Mouse (Mus musculus): ENCODE measurements around the gene D16Ertd472e.

GRCm38 (mm10) chr16:78579386-78579785 lies 2.9 kb upstream of the D16Ertd472e start:
- TF ChIP-seq CTCF (IDR thresholded peaks at IDR 0.05; ENCODE audit: borderline replicate concordance, insufficient read depth, low read depth, low read length) (no peak), POLR2A (IDR thresholded peaks at IDR 0.05; ENCODE audit: borderline replicate concordance, insufficient read depth, low read length) (no peak)
